Mouse (Mus musculus): ENCODE measurements around the gene Lrrk1. TPM values are rescaled to one million over a fixed set of nuclear protein-coding genes. Genes with fewer than 3 reads are reported as not detected.

Gene Lrrk1
- polyA plus RNA-seq, 1 experiment: not detected

GRCm38 (mm10) chr7:66369071-66369933 is 18.8 kb downstream of the Lrrk1 start:
- Histone ChIP-seq H3K4me3 (ENCODE audit: insufficient read depth, low read depth, low read length) (no peak overlapping the region), H3K4me1 (ENCODE audit: control insufficient read depth, insufficient read depth, low read length) (no peaks in the 10 kb centered on the region), H3K27ac (ENCODE audit: insufficient read depth, low read depth, low read length) (no peak overlapping the region)
- WGBS: 77% methylated on average over 5 of the region's 5 CpGs
- TF ChIP-seq CTCF (IDR thresholded peaks at IDR 0.05; ENCODE audit: insufficient read depth, low read depth, low read length) (no peak), POLR2A (IDR thresholded peaks at IDR 0.05; ENCODE audit: insufficient read depth, low read depth, low read length) (no peak)

GRCm38 (mm10) chr7:66365904-66366303 is 22.2 kb downstream of the Lrrk1 start, which contains the start of gene Gm10974:
Gm10974 (plus strand) TSS chr7:66365905.
- Histone ChIP-seq H3K4me1 (ENCODE audit: control insufficient read depth, insufficient read depth, low read length) (no peaks in the 10 kb centered on the region), H3K27ac (ENCODE audit: insufficient read depth, low read depth, low read length) (no peak within 1 kb of the TSS), H3K4me3 (ENCODE audit: insufficient read depth, low read depth, low read length) (no peak within 1 kb of the TSS)
- TF ChIP-seq CTCF (IDR thresholded peaks at IDR 0.05; ENCODE audit: insufficient read depth, low read depth, low read length) (no peak), POLR2A (IDR thresholded peaks at IDR 0.05; ENCODE audit: insufficient read depth, low read depth, low read length) (no peak)
- 47% methylated on average over 2 of the region's 2 CpGs for WGBS

GRCm38 (mm10) chr7:66365411-66365810 is 22.7 kb downstream of the Lrrk1 start:
- Histone ChIP-seq H3K4me1 (ENCODE audit: control insufficient read depth, insufficient read depth, low read length) (no peaks in the 10 kb centered on the region), H3K4me3 (ENCODE audit: insufficient read depth, low read depth, low read length) (no peak overlapping the region), H3K27ac (ENCODE audit: insufficient read depth, low read depth, low read length) (no peak overlapping the region)
- 74% methylated on average over 2 of the region's 2 CpGs for WGBS
- TF ChIP-seq CTCF (IDR thresholded peaks at IDR 0.05; ENCODE audit: insufficient read depth, low read depth, low read length) (no peak), POLR2A (IDR thresholded peaks at IDR 0.05; ENCODE audit: insufficient read depth, low read depth, low read length) (no peak)

- no peak overlapping the region for H3K4me3 ChIP-seq (ENCODE audit: insufficient read depth, low read depth, low read length)
- H3K27ac ChIP-seq (ENCODE audit: insufficient read depth, low read depth, low read length): no peak overlapping the region
- TF ChIP-seq POLR2A (IDR thresholded peaks at IDR 0.05; ENCODE audit: insufficient read depth, low read depth, low read length) (no peak), CTCF (IDR thresholded peaks at IDR 0.05; ENCODE audit: insufficient read depth, low read depth, low read length) (no peak)
- no peaks in the 10 kb centered on the region for H3K4me1 ChIP-seq (ENCODE audit: control insufficient read depth, insufficient read depth, low read length)
- 92% methylated on average over 11 of the region's 11 CpGs for WGBS
Observed at GRCm38 (mm10) chr7:66364491-66364890, 23.7 kb downstream of the Lrrk1 start.

GRCm38 (mm10) chr7:66359044-66359443 is 29.1 kb downstream of the Lrrk1 start:
- Histone ChIP-seq H3K4me3 (ENCODE audit: insufficient read depth, low read depth, low read length) (no peak overlapping the region), H3K27ac (ENCODE audit: insufficient read depth, low read depth, low read length) (no peak overlapping the region), H3K4me1 (ENCODE audit: control insufficient read depth, insufficient read depth, low read length) (no peaks in the 10 kb centered on the region; the same call in 1 of the 2 replicates)
- 91% methylated on average over 4 of the region's 4 CpGs for WGBS
- TF ChIP-seq POLR2A (IDR thresholded peaks at IDR 0.05; ENCODE audit: insufficient read depth, low read depth, low read length): no peak
- TF ChIP-seq CTCF (IDR thresholded peaks at IDR 0.05; ENCODE audit: insufficient read depth, low read depth, low read length): no peak

- TF ChIP-seq CTCF (IDR thresholded peaks at IDR 0.05; ENCODE audit: insufficient read depth, low read depth, low read length): no peak
- TF ChIP-seq POLR2A (IDR thresholded peaks at IDR 0.05; ENCODE audit: insufficient read depth, low read depth, low read length): no peak
- WGBS: 94% methylated on average over 3 of the region's 3 CpGs
- no peak overlapping the region for H3K4me3 ChIP-seq (ENCODE audit: insufficient read depth, low read depth, low read length)
Observed at GRCm38 (mm10) chr7:66358461-66358860, 29.7 kb downstream of the Lrrk1 start.

GRCm38 (mm10) chr7:66355791-66356522 is 32.2 kb downstream of the Lrrk1 start:
- 86% methylated on average over 8 of the region's 8 CpGs for WGBS
- Histone ChIP-seq H3K4me1 (ENCODE audit: control insufficient read depth, insufficient read depth, low read length) (no peaks in the 10 kb centered on the region; the same call in 1 of the 2 replicates), H3K4me3 (ENCODE audit: insufficient read depth, low read depth, low read length) (no peak overlapping the region), H3K27ac (ENCODE audit: insufficient read depth, low read depth, low read length) (no peak overlapping the region)
- TF ChIP-seq POLR2A (IDR thresholded peaks at IDR 0.05; ENCODE audit: insufficient read depth, low read depth, low read length) (no peak), CTCF (IDR thresholded peaks at IDR 0.05; ENCODE audit: insufficient read depth, low read depth, low read length) (no peak)

More at GRCm38 (mm10) chr7:66358461-66358860, 29.7 kb downstream of the Lrrk1 start:
- H3K4me1 ChIP-seq (ENCODE audit: control insufficient read depth, insufficient read depth, low read length): no peaks in the 10 kb centered on the region; the same call in 1 of the 2 replicates
- no peak overlapping the region for H3K27ac ChIP-seq (ENCODE audit: insufficient read depth, low read depth, low read length)

- H3K27ac ChIP-seq (ENCODE audit: insufficient read depth, low read depth, low read length): no peak overlapping the region
- H3K4me1 ChIP-seq (ENCODE audit: control insufficient read depth, insufficient read depth, low read length): no peaks in the 10 kb centered on the region; the same call in 1 of the 2 replicates
- 72% methylated on average over 3 of the region's 3 CpGs for WGBS
- TF ChIP-seq POLR2A (IDR thresholded peaks at IDR 0.05; ENCODE audit: insufficient read depth, low read depth, low read length) (no peak), CTCF (IDR thresholded peaks at IDR 0.05; ENCODE audit: insufficient read depth, low read depth, low read length) (no peak)
- H3K4me3 ChIP-seq (ENCODE audit: insufficient read depth, low read depth, low read length): no peak overlapping the region
Observed at GRCm38 (mm10) chr7:66354911-66355310, 33.2 kb downstream of the Lrrk1 start.

- Histone ChIP-seq H3K4me1 (ENCODE audit: control insufficient read depth, insufficient read depth, low read length) (no peaks in the 10 kb centered on the region; the same call in 1 of the 2 replicates), H3K27ac (ENCODE audit: insufficient read depth, low read depth, low read length) (no peak overlapping the region), H3K4me3 (ENCODE audit: insufficient read depth, low read depth, low read length) (no peak overlapping the region)
- WGBS: 86% methylated on average over 4 of the region's 4 CpGs
- TF ChIP-seq CTCF (IDR thresholded peaks at IDR 0.05; ENCODE audit: insufficient read depth, low read depth, low read length) (no peak), POLR2A (IDR thresholded peaks at IDR 0.05; ENCODE audit: insufficient read depth, low read depth, low read length) (no peak)
Observed at GRCm38 (mm10) chr7:66351074-66351473, 37.1 kb downstream of the Lrrk1 start.
